Mouse (Mus musculus): ENCODE data around the gene Cers6. TPM values are rescaled to one million over a fixed set of nuclear protein-coding genes. Genes with fewer than 3 reads are reported as not detected.

Cers6 gene
- polyA plus RNA-seq, 1 experiment = 10.3 TPM

- Histone ChIP-seq H3K79me3 (ENCODE audit: low read depth) (peaks cover 17% of the 10 kb centered on the region), H3K36me3 (ENCODE audit: control insufficient read depth, insufficient read depth) (no peaks in the 10 kb centered on the region), H3K27me3 (ENCODE audit: control insufficient read depth, insufficient read depth, insufficient read length) (no peaks in the 10 kb centered on the region), H3ac (ENCODE audit: control insufficient read depth, insufficient read length, low read depth) (no peak overlapping the region), H3K79me2 (ENCODE audit: control insufficient read depth, insufficient read depth) (peaks cover 25% of the 10 kb centered on the region), H3K4me3 (ENCODE audit: insufficient read depth, poor library complexity, severe bottlenecking) (no peak overlapping the region)
- no peak for TF ChIP-seq MYOG (IDR thresholded peaks at IDR 0.05; ENCODE audit: control insufficient read depth, extremely low read depth, insufficient read length)
- no peak for TF ChIP-seq FOSL1 (IDR thresholded peaks at IDR 0.05; ENCODE audit: insufficient read depth, low read length, poor library complexity, severe bottlenecking)
- no peak for TF ChIP-seq MAX (IDR thresholded peaks at IDR 0.05)
- TF ChIP-seq CEBPB (IDR thresholded peaks at IDR 0.05; ENCODE audit: low read depth) = no peak
- no peak for TF ChIP-seq USF1 (IDR thresholded peaks at IDR 0.05; ENCODE audit: low read depth)
- no peak for TF ChIP-seq CTCF (IDR thresholded peaks at IDR 0.05; ENCODE audit: control insufficient read depth, insufficient read depth, insufficient read length)
- TF ChIP-seq MYOD1 (IDR thresholded peaks at IDR 0.05; ENCODE audit: control insufficient read depth, insufficient read length, low read depth) = no peak
Observed at GRCm38 (mm10) chr2:68924344-68924743, 63.1 kb downstream of the Cers6 start.

GRCm38 (mm10) chr2:68925542-68925941, 64.3 kb downstream of the Cers6 start:
- Histone ChIP-seq H3K4me3 (ENCODE audit: insufficient read depth, poor library complexity, severe bottlenecking) (no peak overlapping the region), H3K27me3 (ENCODE audit: control insufficient read depth, insufficient read depth, insufficient read length) (no peaks in the 10 kb centered on the region), H3K79me2 (ENCODE audit: control insufficient read depth, insufficient read depth) (peaks cover 25% of the 10 kb centered on the region), H3K79me3 (ENCODE audit: low read depth) (peaks cover 17% of the 10 kb centered on the region), H3K36me3 (ENCODE audit: control insufficient read depth, insufficient read depth) (no peaks in the 10 kb centered on the region), H3ac (ENCODE audit: control insufficient read depth, insufficient read length, low read depth) (no peak overlapping the region)
- no peak for TF ChIP-seq FOSL1 (IDR thresholded peaks at IDR 0.05; ENCODE audit: insufficient read depth, low read length, poor library complexity, severe bottlenecking)

GRCm38 (mm10) chr2:68926913-68927790, 65.9 kb downstream of the Cers6 start:
- peaks cover 35% of the 10 kb centered on the region for H3K79me2 ChIP-seq (ENCODE audit: control insufficient read depth, insufficient read depth)
- no peaks in the 10 kb centered on the region for H3K27me3 ChIP-seq (ENCODE audit: control insufficient read depth, insufficient read depth, insufficient read length)
- H3K79me3 ChIP-seq (ENCODE audit: low read depth) = peaks cover 21% of the 10 kb centered on the region
- no peaks in the 10 kb centered on the region for H3K36me3 ChIP-seq (ENCODE audit: control insufficient read depth, insufficient read depth)
- H3ac ChIP-seq (ENCODE audit: control insufficient read depth, insufficient read length, low read depth) = no peak overlapping the region
- no peak overlapping the region for H3K4me3 ChIP-seq (ENCODE audit: insufficient read depth, poor library complexity, severe bottlenecking)
- TF ChIP-seq MYOD1 (IDR thresholded peaks at IDR 0.05; ENCODE audit: control insufficient read depth, insufficient read length, low read depth) = no peak
- TF ChIP-seq FOSL1 (IDR thresholded peaks at IDR 0.05; ENCODE audit: insufficient read depth, low read length, poor library complexity, severe bottlenecking) = no peak
- TF ChIP-seq MAX (IDR thresholded peaks at IDR 0.05) = no peak
- TF ChIP-seq MYOG (IDR thresholded peaks at IDR 0.05; ENCODE audit: control insufficient read depth, extremely low read depth, insufficient read length) = no peak
- TF ChIP-seq CEBPB (IDR thresholded peaks at IDR 0.05; ENCODE audit: low read depth) = no peak
- no peak for TF ChIP-seq USF1 (IDR thresholded peaks at IDR 0.05; ENCODE audit: low read depth)
- no peak for TF ChIP-seq CTCF (IDR thresholded peaks at IDR 0.05; ENCODE audit: control insufficient read depth, insufficient read depth, insufficient read length)

- Histone ChIP-seq H3K36me3 (ENCODE audit: control insufficient read depth, insufficient read depth) (peaks cover 23% of the 10 kb centered on the region), H3K79me2 (ENCODE audit: control insufficient read depth, insufficient read depth) (peaks cover 36% of the 10 kb centered on the region), H3K79me3 (ENCODE audit: low read depth) (peaks cover 14% of the 10 kb centered on the region), H3K27me3 (ENCODE audit: control insufficient read depth, insufficient read depth, insufficient read length) (no peaks in the 10 kb centered on the region), H3ac (ENCODE audit: control insufficient read depth, insufficient read length, low read depth) (no peak overlapping the region), H3K4me3 (ENCODE audit: insufficient read depth, poor library complexity, severe bottlenecking) (no peak overlapping the region)
- TF ChIP-seq FOSL1 (IDR thresholded peaks at IDR 0.05; ENCODE audit: insufficient read depth, low read length, poor library complexity, severe bottlenecking) (no peak), CTCF (IDR thresholded peaks at IDR 0.05; ENCODE audit: control insufficient read depth, insufficient read depth, insufficient read length) (no peak), MAX (IDR thresholded peaks at IDR 0.05) (no peak), USF1 (IDR thresholded peaks at IDR 0.05; ENCODE audit: low read depth) (no peak), MYOD1 (IDR thresholded peaks at IDR 0.05; ENCODE audit: control insufficient read depth, insufficient read length, low read depth) (no peak), CEBPB (IDR thresholded peaks at IDR 0.05; ENCODE audit: low read depth) (no peak)
Observed at GRCm38 (mm10) chr2:68932240-68932639, 71.0 kb downstream of the Cers6 start.

- TF ChIP-seq CTCF (IDR thresholded peaks at IDR 0.05; ENCODE audit: control insufficient read depth, insufficient read depth, insufficient read length) (no peak), MYOD1 (IDR thresholded peaks at IDR 0.05; ENCODE audit: control insufficient read depth, insufficient read length, low read depth) (no peak), MYOG (IDR thresholded peaks at IDR 0.05; ENCODE audit: control insufficient read depth, extremely low read depth, insufficient read length) (no peak), FOSL1 (IDR thresholded peaks at IDR 0.05; ENCODE audit: insufficient read depth, low read length, poor library complexity, severe bottlenecking) (no peak), USF1 (IDR thresholded peaks at IDR 0.05; ENCODE audit: low read depth) (no peak), MAX (IDR thresholded peaks at IDR 0.05) (no peak), CEBPB (IDR thresholded peaks at IDR 0.05; ENCODE audit: low read depth) (no peak)
Observed at GRCm38 (mm10) chr2:68932656-68933055, 71.4 kb downstream of the Cers6 start.

More at GRCm38 (mm10) chr2:68932656-68933055, 71.4 kb downstream of the Cers6 start:
- H3ac ChIP-seq (ENCODE audit: control insufficient read depth, insufficient read length, low read depth) = no peak overlapping the region
- peaks cover 27% of the 10 kb centered on the region for H3K36me3 ChIP-seq (ENCODE audit: control insufficient read depth, insufficient read depth)
- no peaks in the 10 kb centered on the region for H3K27me3 ChIP-seq (ENCODE audit: control insufficient read depth, insufficient read depth, insufficient read length)
- peaks cover 33% of the 10 kb centered on the region for H3K79me2 ChIP-seq (ENCODE audit: control insufficient read depth, insufficient read depth)
- peaks cover 11% of the 10 kb centered on the region for H3K79me3 ChIP-seq (ENCODE audit: low read depth)
- H3K4me3 ChIP-seq (ENCODE audit: insufficient read depth, poor library complexity, severe bottlenecking) = no peak overlapping the region
